Mouse (Mus musculus): ENCODE results near the gene Smlr1. TPM values are rescaled to one million over a fixed set of nuclear protein-coding genes. Genes with fewer than 3 reads are reported as not detected.

Smlr1 gene
- total and polyA plus RNA-seq, 2 experiments from 2014 or later = 0.05 TPM; not detected in 1

- no peaks in the 10 kb centered on the region for H3K27me3 ChIP-seq (ENCODE audit: insufficient read depth, low read length)
- no peak overlapping the region for H3K27ac ChIP-seq (ENCODE audit: low read depth, low read length)
- peaks cover 6% of the 10 kb centered on the region; the same call in 1 of the 2 replicates for H3K36me3 ChIP-seq (ENCODE audit: insufficient read depth, low read length)
- no peak overlapping the region for H3K9ac ChIP-seq (replicated peaks; ENCODE audit: low read length, poor library complexity, severe bottlenecking)
- 86% methylated on average over 5 of the region's 5 CpGs for WGBS
- H3K4me1 ChIP-seq (ENCODE audit: insufficient read depth, low read length) = no peaks in the 10 kb centered on the region
- H3K4me2 ChIP-seq (ENCODE audit: low read depth, low read length, poor library complexity, severe bottlenecking) = no peak overlapping the region
- no peak for DNase-seq (ENCODE audit: low spot score)
- H3K9me3 ChIP-seq (ENCODE audit: low read length) = no peaks in the 10 kb centered on the region
- no peak overlapping the region for H3K4me3 ChIP-seq (ENCODE audit: low read depth, low read length)
- no peak for ATAC-seq (ENCODE audit: low FRiP score)
- TF ChIP-seq CTCF (IDR thresholded peaks at IDR 0.05) = no peak
Observed at GRCm38 (mm10) chr10:25520428-25520827, 15.6 kb downstream of the Smlr1 start.

- no peak overlapping the region for H3K4me2 ChIP-seq (ENCODE audit: low read depth, low read length, poor library complexity, severe bottlenecking)
- ATAC-seq (ENCODE audit: low FRiP score) (no peak), DNase-seq (ENCODE audit: low spot score) (no peak)
- H3K9me3 ChIP-seq (ENCODE audit: low read length) = no peaks in the 10 kb centered on the region
- H3K9ac ChIP-seq (replicated peaks; ENCODE audit: low read length, poor library complexity, severe bottlenecking) = no peak overlapping the region
- no peak for TF ChIP-seq CTCF (IDR thresholded peaks at IDR 0.05)
- no peaks in the 10 kb centered on the region for H3K4me1 ChIP-seq (ENCODE audit: insufficient read depth, low read length)
- WGBS = 83% methylated on average over 3 of the region's 3 CpGs
- H3K27me3 ChIP-seq (ENCODE audit: insufficient read depth, low read length) = no peaks in the 10 kb centered on the region
- H3K36me3 ChIP-seq (ENCODE audit: insufficient read depth, low read length) = peaks cover 6% of the 10 kb centered on the region; the same call in 1 of the 2 replicates
- H3K27ac ChIP-seq (ENCODE audit: low read depth, low read length) = no peak overlapping the region
- no peak overlapping the region for H3K4me3 ChIP-seq (ENCODE audit: low read depth, low read length)
Observed at GRCm38 (mm10) chr10:25519954-25520353, 16.1 kb downstream of the Smlr1 start.

GRCm38 (mm10) chr10:25513821-25514220 lies 22.2 kb downstream of the Smlr1 start:
- DNase-seq (ENCODE audit: low spot score) = no peak
- TF ChIP-seq CTCF (IDR thresholded peaks at IDR 0.05) = no peak
- Histone ChIP-seq H3K9me3 (ENCODE audit: low read length) (no peaks in the 10 kb centered on the region), H3K9ac (replicated peaks; ENCODE audit: low read length, poor library complexity, severe bottlenecking) (no peak overlapping the region), H3K27ac (ENCODE audit: low read depth, low read length) (no peak overlapping the region), H3K27me3 (ENCODE audit: insufficient read depth, low read length) (no peaks in the 10 kb centered on the region), H3K36me3 (ENCODE audit: insufficient read depth, low read length) (0 out of 2 replicates have a peak, but pooled peaks cover 3% of the 10 kb centered on the region), H3K4me2 (ENCODE audit: low read depth, low read length, poor library complexity, severe bottlenecking) (no peak overlapping the region), H3K4me1 (ENCODE audit: insufficient read depth, low read length) (no peaks in the 10 kb centered on the region), H3K4me3 (ENCODE audit: low read depth, low read length) (no peak overlapping the region)
- WGBS = 71% methylated on average over 1 of the region's 1 CpGs
- no peak for ATAC-seq (ENCODE audit: low FRiP score)

- Histone ChIP-seq H3K27me3 (ENCODE audit: insufficient read depth, low read length) (no peaks in the 10 kb centered on the region), H3K4me2 (ENCODE audit: low read depth, low read length, poor library complexity, severe bottlenecking) (no peak overlapping the region), H3K9me3 (ENCODE audit: low read length) (no peaks in the 10 kb centered on the region), H3K4me1 (ENCODE audit: insufficient read depth, low read length) (no peaks in the 10 kb centered on the region), H3K27ac (ENCODE audit: low read depth, low read length) (no peak overlapping the region), H3K9ac (replicated peaks; ENCODE audit: low read length, poor library complexity, severe bottlenecking) (no peak overlapping the region), H3K36me3 (ENCODE audit: insufficient read depth, low read length) (no peaks in the 10 kb centered on the region; the same call in 1 of the 2 replicates), H3K4me3 (ENCODE audit: low read depth, low read length) (no peak overlapping the region)
- no peak for DNase-seq (ENCODE audit: low spot score)
- 81% methylated on average over 5 of the region's 5 CpGs for WGBS
- TF ChIP-seq CTCF (IDR thresholded peaks at IDR 0.05) = no peak
- ATAC-seq (ENCODE audit: low FRiP score) = no peak
Observed at GRCm38 (mm10) chr10:25503250-25503649, 32.8 kb downstream of the Smlr1 start.

- 66% methylated on average over 10 of the region's 10 CpGs for WGBS
- Histone ChIP-seq H3K36me3 (ENCODE audit: insufficient read depth, low read length) (no peaks in the 10 kb centered on the region; the same call in 1 of the 2 replicates), H3K9ac (replicated peaks; ENCODE audit: low read length, poor library complexity, severe bottlenecking) (no peak overlapping the region), H3K27me3 (ENCODE audit: insufficient read depth, low read length) (no peaks in the 10 kb centered on the region), H3K4me3 (ENCODE audit: low read depth, low read length) (no peak overlapping the region), H3K9me3 (ENCODE audit: low read length) (no peaks in the 10 kb centered on the region), H3K4me2 (ENCODE audit: low read depth, low read length, poor library complexity, severe bottlenecking) (no peak overlapping the region), H3K4me1 (ENCODE audit: insufficient read depth, low read length) (no peaks in the 10 kb centered on the region), H3K27ac (ENCODE audit: low read depth, low read length) (no peak overlapping the region)
- ATAC-seq (ENCODE audit: low FRiP score) = no peak
- peak; percentile 42 for DNase-seq (ENCODE audit: low spot score)
- peak; percentile 59 for TF ChIP-seq CTCF (IDR thresholded peaks at IDR 0.05)
Observed at GRCm38 (mm10) chr10:25499323-25500071, 36.6 kb downstream of the Smlr1 start.

- 24% methylated on average over 1 of the region's 1 CpGs for WGBS
- no peaks in the 10 kb centered on the region for H3K4me1 ChIP-seq (ENCODE audit: insufficient read depth, low read length)
- no peak overlapping the region for H3K4me2 ChIP-seq (ENCODE audit: low read depth, low read length, poor library complexity, severe bottlenecking)
- H3K27me3 ChIP-seq (ENCODE audit: insufficient read depth, low read length) = no peaks in the 10 kb centered on the region
- H3K9me3 ChIP-seq (ENCODE audit: low read length) = no peaks in the 10 kb centered on the region
- ATAC-seq (ENCODE audit: low FRiP score) = 0 out of 2 replicates have a peak, but pooled peaks have one; percentile 34
- no peak overlapping the region for H3K9ac ChIP-seq (replicated peaks; ENCODE audit: low read length, poor library complexity, severe bottlenecking)
- no peaks in the 10 kb centered on the region for H3K36me3 ChIP-seq (ENCODE audit: insufficient read depth, low read length)
- no peak overlapping the region for H3K4me3 ChIP-seq (ENCODE audit: low read depth, low read length)
- DNase-seq (ENCODE audit: low spot score) = peak; percentile 71
- no peak overlapping the region for H3K27ac ChIP-seq (ENCODE audit: low read depth, low read length)
- TF ChIP-seq CTCF (IDR thresholded peaks at IDR 0.05) = peak; percentile 89
Observed at GRCm38 (mm10) chr10:25488456-25488855, 47.6 kb downstream of the Smlr1 start.

Data from midbrain, postnatal 0 days (tissue).